18 mouse cellular contexts compared by ENCODE assay signal in genomic region chr9:101410783-101411531, GRCm38 (mm10).
A peak's percentile ranks its signal among the peaks of the same experiment; 100 is the strongest.
DNase-seq lines count a peak whose midpoint lies in the region; ATAC-seq lines count a peak whose summit lies in the region.
"Had no signal": no experiment of that assay in that cellular context is flagged by ENCODE, and none has a peak within 500 bp of the region (broad histone marks: within the 10 kb centered on the region; RNA-seq: fewer than 3 reads in every experiment).

No protein-coding gene starts in this region.

- no peaks in the 10 kb centered on the region for H3K36me3 ChIP-seq in midbrain, embryonic 12.5 days
- H3K36me3 ChIP-seq: embryonic facial prominence, embryonic 13.5 days; limb, embryonic 12.5 days had no signal

- no peak for ATAC-seq in midbrain, embryonic 12.5 days (ENCODE audit: low FRiP score, low read depth)

- H3K4me2 ChIP-seq in midbrain, embryonic 12.5 days (replicated peaks), result no peak overlapping the region
- H3K4me2 ChIP-seq: embryonic facial prominence, embryonic 13.5 days; limb, embryonic 12.5 days had no signal

- peaks cover 19% of the 10 kb centered on the region for H3K4me1 ChIP-seq in midbrain, embryonic 12.5 days

- H3K9me3 ChIP-seq in midbrain, embryonic 12.5 days, result no peaks in the 10 kb centered on the region
- H3K9me3 ChIP-seq: embryonic facial prominence, embryonic 13.5 days; limb, embryonic 12.5 days had no signal

- 79% methylated on average over 21 of the region's 21 CpGs for WGBS in midbrain, embryonic 12.5 days

- peak; percentile 20 for DNase-seq in embryo, embryonic 11 days
- DNase-seq in embryo, embryonic 9.5 days (ENCODE audit: extremely low spot score), result no peak
- peak; percentile 44 for DNase-seq in retina, postnatal 1 day
- DNase-seq in retina, embryonic 14.5 days (ENCODE audit: low spot score), result no peak
- no peak for DNase-seq in ovary, postnatal 10 days (ENCODE audit: low spot score)
- no peak for DNase-seq in kidney, postnatal 14 days
- DNase-seq in left cerebral cortex, postnatal 4 days, result no peak
- DNase-seq: cerebellum, adult 9-10 months; layer of hippocampus, postnatal 36 days; lung, adult 18-20 months; spleen, adult 18-20 months; thymus, postnatal 25 days had no signal

- H3K27me3 ChIP-seq in midbrain, embryonic 12.5 days, result no peaks in the 10 kb centered on the region
- H3K27me3 ChIP-seq: CH12.LX; embryonic facial prominence, embryonic 13.5 days; limb, embryonic 12.5 days had no signal

- intact Hi-C loops in left cerebral cortex, postnatal 4 days (cut with DNase I), result no loop called here

- H3K9ac ChIP-seq in midbrain, embryonic 12.5 days (replicated peaks), result no peak overlapping the region
- H3K9ac ChIP-seq: embryonic facial prominence, embryonic 13.5 days; limb, embryonic 12.5 days had no signal

- H3K4me3 ChIP-seq in midbrain, embryonic 12.5 days, result no peak overlapping the region
- H3K4me3 ChIP-seq: embryonic facial prominence, embryonic 13.5 days; limb, embryonic 12.5 days; myocyte had no signal

- peak overlapping the region; percentile 25; the same call in 1 of the 2 replicates for H3K27ac ChIP-seq in midbrain, embryonic 12.5 days (replicated peaks)
- H3K27ac ChIP-seq: embryonic facial prominence, embryonic 13.5 days; limb, embryonic 12.5 days; macrophage had no signal

Comparison
In these comparisons a context has a peak if more than half of its experiments do, and no peak if none do; other contexts are left out.
1. DNase-seq: peak in embryo, embryonic 11 days (single experiment) and retina, postnatal 1 day (single experiment); none in embryo, embryonic 9.5 days (single experiment), retina, embryonic 14.5 days (single experiment), ovary, postnatal 10 days (single experiment), kidney, postnatal 14 days (single experiment) and left cerebral cortex, postnatal 4 days (single experiment).